Mouse (Mus musculus): Measurements from ENCODE around the gene Gm49322.

- TF ChIP-seq CTCF (IDR thresholded peaks at IDR 0.05; ENCODE audit: low read depth, low read length) (peak; percentile 60; the same call in 1 of the 2 replicates), TAL1 (conservative IDR thresholded peaks at IDR 0.05; ENCODE audit: low read depth, low read length) (no peak), GATA1 (IDR thresholded peaks at IDR 0.05; ENCODE audit: borderline replicate concordance, low read length) (no peak)
Measured at GRCm38 (mm10) chr10:80557346-80557965, 48.4 kb upstream of the Gm49322 start.
